Comparison of ENCODE assay signal across 9 mouse cellular contexts in the genomic region with DNA sequence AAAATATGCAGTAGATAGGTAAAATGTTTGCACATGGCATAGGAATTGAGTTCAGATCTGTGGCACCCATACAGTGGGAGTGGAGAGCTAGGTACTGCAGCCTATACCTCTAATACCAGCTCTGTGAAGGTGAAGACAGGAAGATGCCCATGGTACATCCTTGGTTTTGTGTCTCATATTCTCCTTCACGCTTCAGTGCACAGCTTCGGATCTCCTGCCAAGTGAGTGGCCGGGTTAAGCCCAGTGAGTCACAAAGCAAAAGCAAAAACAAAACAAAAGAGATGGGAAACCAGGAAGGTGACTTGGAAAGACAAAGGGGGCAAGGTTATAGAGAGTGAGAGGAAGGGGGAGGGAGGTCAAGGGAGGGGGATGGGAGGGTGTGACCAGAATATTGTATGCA.
"Had no signal": no experiment of that assay in that cellular context is flagged by ENCODE, and none has a peak within 500 bp of the region (broad histone marks: within the 10 kb centered on the region; RNA-seq: fewer than 3 reads in every experiment).

No protein-coding gene starts in this region.

- DNase-seq: kidney, postnatal 14 days; kidney, postnatal 4 days; liver, postnatal 0 days; lung, embryonic 14.5 days; right cerebral cortex, postnatal 14 days; right cerebral cortex, postnatal 4 days; thymus, adult 2 months; thymus, postnatal 14 days; thymus, postnatal 4 days had no signal
